Mouse (Mus musculus): ENCODE data around the gene Shisa8.
A peak's percentile ranks its signal among the peaks of the same experiment; 100 is the strongest.

Gene Shisa8

DNA sequence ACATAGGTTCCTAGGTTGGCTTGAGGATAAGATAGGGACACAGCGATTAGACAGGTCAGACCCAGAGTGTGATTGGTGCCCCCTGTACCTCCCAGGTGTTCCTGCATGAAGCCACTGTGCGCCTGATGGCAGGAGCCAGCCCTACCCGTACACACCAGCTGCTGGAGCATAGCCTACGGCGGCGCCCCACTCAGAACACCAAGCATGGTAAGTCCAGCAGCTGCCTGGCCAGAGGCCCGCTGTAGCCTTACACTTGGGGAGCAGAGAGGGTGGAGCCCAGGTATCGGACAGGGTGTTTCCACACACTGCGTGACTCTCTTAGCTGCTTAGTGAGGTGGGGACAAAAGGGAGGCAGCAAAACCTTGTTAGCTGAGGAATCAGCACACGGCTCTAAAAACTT lies 9.5 kb downstream of the Shisa8 start:
- DNase-seq = no peak

GRCm38 (mm10) chr15:82202086-82202485 lies 10.5 kb downstream of the Shisa8 start:
- no peak for DNase-seq

DNA sequence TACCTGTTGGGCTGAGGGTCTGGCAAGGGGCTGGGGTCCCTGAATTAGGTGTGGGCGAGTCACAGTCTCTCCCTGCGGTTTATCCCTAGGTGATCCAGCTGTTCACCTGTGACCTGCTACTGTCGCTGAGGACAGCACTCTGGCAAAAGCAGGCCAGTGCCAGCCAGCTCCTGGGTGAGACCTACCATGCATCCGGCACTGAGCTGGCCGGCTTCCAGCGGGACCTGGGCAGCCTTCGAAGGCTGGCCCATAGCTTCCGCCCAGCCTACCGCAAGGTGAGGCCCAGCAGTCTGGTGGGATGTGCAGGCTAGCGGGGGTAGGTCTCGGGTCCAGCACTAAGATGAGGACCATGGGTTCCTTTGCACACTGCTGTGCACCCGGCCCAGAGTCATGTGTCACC lies 13.1 kb downstream of the Shisa8 start:
- no peak for DNase-seq

GRCm38 (mm10) chr15:82198342-82198741 lies 14.3 kb downstream of the Shisa8 start:
- no peak for DNase-seq

DNA sequence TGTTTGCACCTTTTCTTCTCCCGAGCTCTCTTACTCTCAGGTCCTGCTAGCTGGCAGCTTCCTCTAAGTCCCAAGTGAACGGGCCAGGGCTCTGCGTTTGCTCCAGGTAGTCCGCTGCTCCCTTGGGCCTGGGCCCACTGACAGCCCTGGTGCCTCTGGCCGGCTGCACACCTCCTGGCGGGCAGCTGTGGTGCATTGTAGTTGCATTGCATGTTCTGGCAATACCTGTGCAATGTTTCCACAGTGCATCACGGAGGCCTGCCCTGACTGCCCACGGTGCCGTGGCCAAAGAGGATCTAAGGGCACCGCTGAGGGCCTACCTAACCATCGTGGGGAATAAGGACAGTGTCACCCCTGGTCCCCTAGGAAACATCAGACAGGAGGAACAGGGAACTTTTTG lies 14.7 kb downstream of the Shisa8 start:
- no peak for DNase-seq

DNA sequence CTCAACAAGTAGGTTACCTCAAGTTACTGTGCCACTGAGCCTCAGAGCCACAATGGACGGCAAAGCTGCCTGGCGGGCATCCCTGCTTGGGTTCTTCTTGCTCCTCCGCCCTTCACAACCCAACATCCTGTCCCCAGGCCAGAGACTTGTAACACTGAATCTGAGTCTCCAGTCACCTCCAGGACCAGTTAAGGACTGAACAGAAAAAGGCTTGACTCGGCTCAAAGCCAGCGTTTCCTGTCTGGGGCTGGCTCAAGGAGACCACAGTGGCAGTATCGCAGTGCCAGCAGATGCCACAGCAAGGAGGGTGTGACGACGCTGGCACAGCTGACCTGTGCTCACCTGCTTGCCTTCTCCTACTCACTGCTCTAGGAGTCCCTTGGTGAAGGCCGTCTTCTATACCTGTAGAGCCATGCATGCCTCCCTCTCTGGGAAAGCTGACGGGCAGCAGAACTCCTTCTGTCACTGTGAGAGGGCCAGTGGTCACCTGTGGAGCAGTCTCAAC lies 15.3 kb downstream of the Shisa8 start:
- DNase-seq = no peak

GRCm38 (mm10) chr15:82196300-82196699 lies 16.3 kb downstream of the Shisa8 start:
- no peak for DNase-seq

DNA sequence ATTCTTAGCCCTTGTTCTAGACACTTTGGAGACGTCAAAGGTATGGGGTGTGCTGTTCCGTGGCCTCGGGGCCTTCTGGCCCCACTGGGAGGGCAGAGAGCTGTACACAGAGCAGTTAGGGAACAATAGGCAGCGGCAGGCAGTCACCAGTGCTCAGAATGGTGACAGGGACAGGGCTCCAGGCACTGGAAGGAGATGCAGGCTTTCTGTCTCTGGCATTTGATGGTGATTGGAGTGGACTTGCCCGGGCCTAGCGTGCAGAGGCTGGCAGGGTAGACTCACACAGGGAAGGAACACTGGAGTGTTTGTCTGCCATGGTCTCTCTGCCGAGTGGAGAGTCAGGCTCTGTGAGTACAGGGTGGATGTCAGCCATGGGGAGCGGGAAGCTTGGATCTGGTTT lies 20.0 kb downstream of the Shisa8 start:
- no peak for DNase-seq

GRCm38 (mm10) chr15:82188481-82189240 lies 24.0 kb downstream of the Shisa8 start:
- peak; percentile 70 for DNase-seq

DNA sequence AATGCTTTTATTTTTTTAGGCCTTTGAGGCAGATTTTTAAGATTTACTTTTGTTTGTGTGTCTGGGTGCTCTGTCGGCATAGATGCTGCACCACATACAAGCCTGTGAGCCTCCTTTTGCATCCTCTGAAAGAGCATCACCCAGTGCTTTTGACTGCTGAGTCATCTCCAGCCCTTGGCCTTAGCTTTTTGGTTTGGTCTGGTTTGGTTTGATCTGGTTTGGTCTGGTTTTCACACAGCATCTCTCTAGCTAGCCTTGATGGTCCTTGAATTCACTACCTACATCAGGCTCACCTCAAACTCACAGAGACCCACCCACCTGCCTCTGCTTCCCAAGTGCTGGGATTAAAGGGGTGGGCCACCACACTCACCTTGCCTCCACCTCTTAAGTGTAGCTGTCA lies 24.7 kb downstream of the Shisa8 start:
- DNase-seq = no peak

GRCm38 (mm10) chr15:82187401-82187800 lies 25.2 kb downstream of the Shisa8 start:
- DNase-seq = no peak

DNA sequence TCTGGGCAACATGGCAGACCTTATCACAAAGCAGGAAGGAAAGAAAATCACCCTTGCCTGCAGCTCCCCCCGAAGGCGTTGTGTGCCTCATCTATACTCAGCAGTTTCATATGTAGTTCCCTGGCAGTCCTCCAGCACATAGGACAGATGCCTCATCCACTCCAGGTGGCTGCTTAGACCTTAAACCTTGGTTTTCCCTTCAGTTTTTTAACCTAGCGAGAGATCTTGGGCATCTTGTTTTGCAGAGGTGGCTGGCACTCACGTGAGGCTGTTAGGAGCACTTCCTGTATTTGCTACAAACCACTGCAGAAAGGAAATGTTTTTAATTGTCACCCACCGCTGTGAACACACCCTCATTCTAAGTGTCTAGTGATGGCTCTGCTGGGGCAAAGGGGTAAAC lies 25.7 kb downstream of the Shisa8 start:
- no peak for DNase-seq

- peak; percentile 35 for DNase-seq
These were observed 26.5 kb downstream of the Shisa8 start for GRCm38 (mm10) chr15:82186131-82186530.

DNA sequence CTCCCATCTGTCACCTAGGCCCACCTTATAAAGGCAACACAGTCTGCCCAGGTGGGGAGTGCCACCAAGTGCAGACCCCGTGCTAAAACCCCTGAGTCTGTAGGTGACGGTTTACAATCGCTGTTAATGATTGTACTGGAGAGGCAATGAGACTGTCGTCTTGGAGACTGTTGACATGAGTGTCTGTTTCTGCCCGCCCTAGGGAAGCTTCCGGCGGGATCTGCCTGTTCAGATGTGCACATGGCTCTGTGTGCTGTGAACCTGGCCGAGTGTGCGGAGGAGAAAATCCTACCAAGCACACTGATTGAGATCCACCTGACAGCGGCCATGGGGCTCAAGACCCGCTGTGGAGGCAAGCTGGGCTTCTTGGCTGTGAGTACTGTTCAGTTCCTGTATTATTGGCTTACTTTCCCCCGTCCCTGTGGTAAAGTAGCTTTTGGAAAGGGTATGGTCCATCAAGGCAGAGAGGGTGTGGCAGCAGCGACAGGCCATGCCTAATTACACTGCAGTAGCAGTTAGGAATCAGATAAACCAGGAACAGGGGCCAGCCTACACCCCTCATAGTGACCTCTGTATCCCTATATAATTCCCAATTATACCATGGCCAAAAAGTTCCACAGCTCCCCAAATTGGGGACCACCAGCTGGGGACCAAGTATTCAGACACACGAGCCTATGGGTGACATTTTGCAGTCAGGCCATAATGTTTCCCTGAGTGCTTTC lies 27.4 kb downstream of the Shisa8 start:
- no peak for DNase-seq

GRCm38 (mm10) chr15:82184656-82185055 lies 28.0 kb downstream of the Shisa8 start:
- peak; percentile 91 for DNase-seq

DNA sequence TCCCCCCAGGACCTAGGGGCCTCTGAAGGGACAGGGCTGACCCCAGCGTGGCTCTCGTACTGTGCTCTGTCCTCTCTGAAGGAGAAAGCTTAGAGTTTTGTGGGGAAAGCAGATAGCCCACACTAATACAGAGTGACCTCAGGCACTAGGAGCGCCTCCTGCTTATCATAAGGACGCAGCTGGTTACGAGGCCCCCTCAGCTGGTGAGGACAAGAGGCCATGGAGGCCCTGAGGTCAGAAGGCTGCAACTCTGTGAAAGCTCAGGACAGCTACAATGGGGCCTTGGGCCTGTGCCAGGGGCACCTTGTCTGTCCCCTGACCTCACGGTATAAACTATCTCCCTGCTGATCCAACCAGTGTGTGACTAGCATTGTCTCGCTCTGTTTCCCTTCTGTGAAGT lies 28.4 kb downstream of the Shisa8 start:
- peak; percentile 72 for DNase-seq

DNA sequence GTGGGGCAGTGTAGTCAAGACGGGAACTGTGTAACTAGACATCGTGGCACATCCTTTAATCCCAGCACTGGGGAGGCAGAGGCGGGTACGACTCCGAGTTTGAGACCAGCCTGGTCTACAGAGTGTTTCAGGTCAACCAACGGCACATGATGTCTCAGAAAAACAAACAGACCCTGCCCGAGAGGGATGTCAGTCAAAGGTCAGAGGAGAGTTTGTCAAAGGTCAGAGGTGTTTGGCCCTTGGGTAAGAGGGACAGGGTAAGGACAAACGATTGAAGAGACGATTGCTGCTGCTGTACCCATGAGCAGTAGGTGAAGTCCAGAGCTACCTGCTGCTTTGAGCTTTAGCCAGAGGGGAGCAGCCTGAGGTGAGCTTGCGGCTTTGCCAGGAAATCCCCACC lies 29.0 kb downstream of the Shisa8 start:
- DNase-seq = peak; percentile 32

DNA sequence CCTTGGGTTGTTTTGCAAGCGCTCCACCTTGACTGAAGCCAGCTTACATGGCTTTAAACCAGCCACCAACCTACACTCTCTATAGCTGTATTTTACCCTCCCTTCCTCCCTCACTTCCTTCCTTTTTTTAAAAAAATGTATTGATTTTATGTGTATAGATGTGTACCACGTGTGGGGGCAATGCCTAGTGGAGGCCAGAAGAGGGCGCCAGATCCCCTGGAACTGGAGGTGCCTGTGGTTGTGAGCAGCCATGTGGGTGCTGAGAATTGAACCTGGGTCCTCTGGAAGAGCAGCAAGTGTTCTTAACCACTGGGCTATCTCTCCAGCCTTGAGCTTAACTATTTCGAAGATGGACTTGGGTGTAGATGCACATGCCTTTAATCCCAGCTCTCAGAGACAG lies 30.3 kb downstream of the Shisa8 start:
- no peak for DNase-seq

- no peak for DNase-seq
These were observed 31.5 kb downstream of the Shisa8 start for GRCm38 (mm10) chr15:82181131-82181530.

GRCm38 (mm10) chr15:82177743-82178290 lies 34.8 kb downstream of the Shisa8 start:
- no peak for DNase-seq

DNA sequence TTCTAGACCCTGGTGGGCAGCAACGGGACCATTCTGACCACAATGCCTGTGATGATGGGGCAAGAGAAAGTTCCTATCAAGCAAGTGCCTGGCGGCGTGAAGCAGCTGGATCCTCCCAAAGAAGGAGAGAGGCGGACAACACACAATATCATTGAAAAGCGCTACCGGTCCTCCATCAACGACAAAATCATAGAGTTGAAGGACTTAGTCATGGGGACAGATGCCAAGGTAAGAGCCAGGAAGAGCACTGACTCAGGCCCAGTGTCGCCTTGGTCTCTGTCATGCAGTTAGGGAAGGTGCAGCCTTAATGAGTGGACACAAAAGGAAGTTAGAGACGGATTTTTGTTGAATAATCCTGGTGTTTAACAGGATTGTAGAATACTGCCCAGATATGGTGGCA lies 37.5 kb downstream of the Shisa8 start:
- no peak for DNase-seq

DNA sequence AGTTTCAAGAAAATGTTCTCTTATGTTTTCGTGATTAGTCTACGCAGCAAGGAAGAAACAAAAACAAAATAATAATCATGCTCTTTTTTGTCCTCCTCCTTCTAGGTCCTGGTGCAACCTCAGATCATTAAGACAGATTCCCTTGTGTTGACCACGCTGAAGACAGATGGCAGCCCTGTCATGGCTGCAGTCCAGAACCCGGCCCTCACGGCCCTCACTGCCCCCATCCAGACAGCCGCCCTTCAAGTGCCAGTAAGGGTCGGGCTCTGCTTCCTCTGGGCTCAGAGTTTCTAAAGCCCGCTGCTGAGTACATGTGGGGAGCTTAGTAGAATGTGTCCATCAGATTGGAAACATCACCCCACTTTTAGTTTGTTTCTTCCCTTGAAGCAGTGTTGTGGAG lies 40.0 kb downstream of the Shisa8 start:
- DNase-seq = no peak

DNA sequence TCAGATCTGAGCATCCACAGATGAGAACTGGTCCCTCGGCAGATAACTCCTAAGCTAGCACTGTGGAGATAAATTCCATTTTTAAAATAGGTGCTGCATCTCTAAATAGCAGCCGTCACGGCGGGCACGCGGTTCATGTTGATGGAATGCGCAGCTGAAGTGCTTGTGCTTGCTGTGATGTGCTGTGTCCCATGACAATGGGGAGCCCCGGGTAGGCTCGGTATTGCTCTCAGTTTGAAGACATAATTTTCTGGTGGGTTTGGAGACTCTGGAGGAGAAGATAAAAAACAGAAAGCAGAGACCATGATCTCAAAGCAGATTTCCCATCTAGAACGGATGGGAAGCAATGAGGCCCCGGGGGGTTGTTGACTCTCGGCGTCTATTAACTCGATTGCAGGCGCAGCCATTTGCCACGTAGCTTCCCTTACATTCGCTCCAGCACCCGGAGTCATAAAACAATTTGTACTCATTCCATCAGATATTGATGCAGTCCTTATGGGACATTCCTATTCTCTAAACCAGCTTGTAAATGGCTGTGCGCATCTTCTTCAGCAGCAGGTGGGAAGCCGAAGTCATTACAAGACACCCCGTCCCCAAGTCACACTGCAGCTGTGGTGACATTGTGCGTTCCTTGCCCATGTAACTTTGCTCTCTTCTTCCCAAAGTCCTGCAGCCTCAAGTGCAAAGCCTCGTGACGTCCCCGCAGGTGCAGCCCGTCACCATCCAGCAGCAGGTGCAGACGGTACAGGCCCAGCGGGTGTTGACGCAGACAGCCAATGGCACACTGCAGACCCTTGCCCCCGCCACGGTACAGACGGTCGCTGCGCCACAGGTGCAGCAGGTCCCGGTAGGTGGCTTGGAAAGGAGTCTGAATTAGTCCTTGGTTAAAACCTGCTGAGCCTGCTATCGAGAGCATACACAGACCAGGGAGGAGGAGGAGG lies 41.9 kb downstream of the Shisa8 start:
- DNase-seq = no peak
